Mouse (Mus musculus) limb, embryonic 13.5 days (tissue): ENCODE data around the gene 4930539E08Rik. TPM values are rescaled to one million over a fixed set of nuclear protein-coding genes. Genes with fewer than 3 reads are reported as not detected.

Source experiments
- ATAC-seq: fragments of 200-750 bp; cut with Nextera tagmentation; 2 replicates; pipeline ENCODE4 v1.8.0; 2017; ENCODE audit warnings: low read depth, moderate number of reproducible peaks, moderate TSS enrichment; ENCODE audit not compliant: low FRiP score
- H3K27ac ChIP-seq: fragments of 300-500 bp; sonication (generic); 2 replicates; pipeline ENCODE4 v1.5.1; 2015; ENCODE audit warnings: inconsistent platforms, mild to moderate bottlenecking, moderate library complexity
- H3K27me3 ChIP-seq: fragments of 300-500 bp; sonication (generic); 2 replicates; pipeline ENCODE4 v1.6.1; 2015; ENCODE audit warnings: mild to moderate bottlenecking, inconsistent platforms
- H3K36me3 ChIP-seq: fragments of 300-500 bp; sonication (generic); 2 replicates; pipeline ENCODE4 v1.6.1; 2015; ENCODE audit warnings: inconsistent platforms, mild to moderate bottlenecking, moderate library complexity
- H3K4me1 ChIP-seq: fragments of 300-500 bp; sonication (generic); 2 replicates; pipeline ENCODE4 v1.6.1; 2015; ENCODE audit warnings: inconsistent platforms
- H3K4me2 ChIP-seq: fragments of 300-500 bp; sonication (generic); replicated peaks from 2 replicates; pipeline ENCODE4 v1.6.1; 2015; ENCODE audit warnings: inconsistent platforms, mild to moderate bottlenecking, moderate library complexity
- H3K4me3 ChIP-seq: fragments of 300-500 bp; sonication (generic); 2 replicates; pipeline ENCODE4 v1.5.1; 2015; ENCODE audit warnings: moderate library complexity, mild to moderate bottlenecking, inconsistent platforms
- H3K9ac ChIP-seq: fragments of 300-500 bp; sonication (generic); 2 replicates; pipeline ENCODE4 v1.6.1; 2015; ENCODE audit warnings: mild to moderate bottlenecking, inconsistent platforms
- H3K9me3 ChIP-seq: fragments of 300-500 bp; sonication (generic); 2 replicates; pipeline ENCODE4 v1.6.1; 2016; ENCODE audit warnings: inconsistent platforms
- WGBS: fragments of 180-500 bp; shearing (Covaris S2); methylation state at CpG from one replicate; pipeline ENCODE4 v1.1.7; 2015; 5-methylcytosine and 5-hydroxymethylcytosine counted together
- polyA plus RNA-seq: library from polyadenylated mRNA; unstranded; fragments of >200 nt; fragmentation: Nextera tagmentation; extraction: Ambion mirVana; gene quantifications from 2 replicates; pipeline ENCODE4 v1.2.1, GENCODE M21; 2015

The 4930539E08Rik gene
- polyA plus RNA-seq, 1 experiment from 2014 or later: 0.27 TPM

DNA sequence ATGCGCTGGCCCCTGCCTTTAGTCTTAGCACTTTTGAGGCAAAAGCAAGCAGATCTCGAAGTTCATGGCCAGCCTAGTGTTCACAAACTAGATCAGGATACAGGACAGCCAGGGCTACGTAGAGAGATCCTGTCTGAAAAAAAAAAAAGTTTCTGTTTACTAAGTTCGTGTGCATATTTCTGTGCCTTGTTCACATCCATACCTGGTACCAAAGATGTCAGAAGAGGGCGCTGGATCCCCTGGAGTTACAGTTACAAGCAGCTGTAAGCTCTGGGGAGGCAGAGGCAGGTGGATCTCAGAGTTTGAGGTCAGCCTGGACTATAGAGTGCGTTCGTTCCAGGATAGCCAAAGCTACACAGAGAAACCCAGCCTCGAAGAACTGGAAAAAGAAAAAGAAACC is 32.3 kb downstream of the 4930539E08Rik start:
- peaks cover 16% of the 10 kb centered on the region for H3K27me3 ChIP-seq
- no peak for ATAC-seq
- H3K9me3 ChIP-seq: peaks cover under 1% of the 10 kb centered on the region; the same call in 1 of the 2 replicates
- no peaks in the 10 kb centered on the region for H3K36me3 ChIP-seq
- peaks cover 10% of the 10 kb centered on the region for H3K4me1 ChIP-seq
- WGBS: 50% methylated on average over 8 of the region's 8 CpGs
- H3K27ac ChIP-seq: no peak overlapping the region
- H3K4me2 ChIP-seq: peak overlapping the region; percentile 36; the same call in 1 of the 2 replicates
- H3K4me3 ChIP-seq: no peak overlapping the region
- no peak overlapping the region for H3K9ac ChIP-seq

- WGBS: 4% methylated on average over 12 of the region's 12 CpGs
- Histone ChIP-seq H3K9ac (no peak overlapping the region), H3K4me3 (no peak overlapping the region), H3K36me3 (no peaks in the 10 kb centered on the region), H3K4me1 (peaks cover 10% of the 10 kb centered on the region), H3K27me3 (peaks cover 16% of the 10 kb centered on the region), H3K27ac (no peak overlapping the region), H3K9me3 (no peaks in the 10 kb centered on the region), H3K4me2 (peak overlapping the region; percentile 36)
- ATAC-seq: no peak
Observed at GRCm38 (mm10) chr17:28882316-28882715, 32.8 kb downstream of the 4930539E08Rik start.

- Histone ChIP-seq H3K27ac (no peak overlapping the region), H3K36me3 (no peaks in the 10 kb centered on the region), H3K27me3 (peaks cover 21% of the 10 kb centered on the region), H3K4me3 (no peak overlapping the region), H3K9me3 (no peaks in the 10 kb centered on the region), H3K4me2 (peak overlapping the region; percentile 48), H3K9ac (no peak overlapping the region), H3K4me1 (peaks cover 22% of the 10 kb centered on the region)
- WGBS: 7% methylated on average over 18 of the region's 18 CpGs
- no peak for ATAC-seq
Observed at GRCm38 (mm10) chr17:28879931-28880391, 35.2 kb downstream of the 4930539E08Rik start.

GRCm38 (mm10) chr17:28876821-28877220 is 38.3 kb downstream of the 4930539E08Rik start:
- Histone ChIP-seq H3K27me3 (peaks cover 17% of the 10 kb centered on the region), H3K27ac (no peak overlapping the region), H3K9ac (peak overlapping the region; percentile 20; the same call in 1 of the 2 replicates), H3K4me3 (0 out of 2 replicates have a peak overlapping the region, but pooled peaks have one; percentile 14), H3K9me3 (no peaks in the 10 kb centered on the region), H3K36me3 (no peaks in the 10 kb centered on the region), H3K4me2 (peak overlapping the region; percentile 46), H3K4me1 (peaks cover 20% of the 10 kb centered on the region)
- 15% methylated on average over 19 of the region's 19 CpGs for WGBS
- ATAC-seq: no peak; the same call in 1 of the 2 replicates

DNA sequence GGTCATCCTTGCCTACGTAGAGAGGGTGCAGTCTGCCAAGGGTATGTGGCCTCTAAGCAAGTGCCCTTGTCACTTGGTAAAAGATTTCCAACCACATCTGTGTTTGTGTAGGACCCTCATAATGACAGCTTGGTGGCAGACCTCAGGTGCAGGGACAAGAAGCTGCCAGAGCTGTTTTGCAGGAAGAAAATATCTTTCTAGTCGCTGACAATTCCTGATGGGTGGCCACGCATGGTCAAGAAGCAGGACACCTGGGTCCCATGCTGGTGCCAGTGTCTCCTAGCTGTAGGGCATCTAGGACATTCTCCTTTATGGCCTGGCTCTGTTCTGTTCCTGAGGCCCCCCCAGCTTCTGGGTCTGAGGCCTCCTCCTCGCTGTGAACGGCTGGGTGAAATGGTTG is 38.8 kb downstream of the 4930539E08Rik start:
- Histone ChIP-seq H3K4me2 (peak overlapping the region; percentile 46), H3K36me3 (no peaks in the 10 kb centered on the region), H3K27me3 (peaks cover 17% of the 10 kb centered on the region), H3K4me3 (no peak overlapping the region), H3K4me1 (peaks cover 20% of the 10 kb centered on the region), H3K9ac (peak overlapping the region; percentile 20; the same call in 1 of the 2 replicates), H3K9me3 (no peaks in the 10 kb centered on the region), H3K27ac (no peak overlapping the region)
- no peak for ATAC-seq
- WGBS: 60% methylated on average over 5 of the region's 5 CpGs

DNA sequence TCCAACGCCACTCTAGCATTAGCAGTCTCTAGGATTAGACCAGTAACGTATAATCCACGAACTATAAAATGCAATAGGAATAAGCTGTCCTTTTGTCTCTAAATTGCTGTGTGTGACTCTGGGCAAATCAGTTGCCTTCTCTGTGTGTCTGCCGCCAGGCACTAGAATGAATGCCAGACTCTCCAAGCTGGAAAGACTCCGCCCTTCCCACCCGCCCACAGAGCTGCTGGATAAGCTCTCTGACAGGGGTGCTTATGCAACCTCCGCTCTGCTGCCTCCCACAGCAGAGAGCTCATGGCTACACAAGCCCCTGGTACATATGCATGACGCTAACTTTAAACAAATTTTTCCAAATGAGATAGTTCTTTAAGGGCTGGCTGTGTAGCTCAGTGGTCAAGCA is 39.8 kb downstream of the 4930539E08Rik start:
- H3K4me2 ChIP-seq: no peak overlapping the region
- H3K27me3 ChIP-seq: peaks cover 8% of the 10 kb centered on the region
- H3K9me3 ChIP-seq: no peaks in the 10 kb centered on the region
- no peaks in the 10 kb centered on the region for H3K36me3 ChIP-seq
- H3K4me1 ChIP-seq: peaks cover 19% of the 10 kb centered on the region
- 38% methylated on average over 8 of the region's 8 CpGs for WGBS
- no peak overlapping the region for H3K9ac ChIP-seq
- no peak overlapping the region for H3K4me3 ChIP-seq
- no peak for ATAC-seq
- H3K27ac ChIP-seq: no peak overlapping the region

DNA sequence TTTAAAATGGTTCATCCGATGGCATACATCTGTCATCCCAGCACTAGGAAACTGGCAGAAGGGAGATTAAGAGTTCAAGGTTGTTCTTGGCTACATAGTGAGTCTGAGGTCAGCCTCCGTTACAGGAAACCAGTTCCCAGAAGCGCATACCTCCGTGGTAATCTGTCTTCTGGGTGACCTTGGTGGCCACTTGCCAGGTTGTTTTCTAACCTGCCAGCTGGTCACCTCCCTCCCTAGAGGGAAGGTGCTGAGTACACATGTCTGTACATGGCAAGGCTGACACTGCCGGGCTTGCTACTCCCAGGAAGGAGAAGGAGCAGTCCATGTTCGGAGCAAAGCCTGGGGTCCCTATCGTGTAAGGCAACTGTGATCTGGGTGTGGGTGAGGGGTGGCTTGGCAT is 40.3 kb downstream of the 4930539E08Rik start:
- no peak for ATAC-seq
- H3K4me1 ChIP-seq: peaks cover 16% of the 10 kb centered on the region
- H3K9ac ChIP-seq: no peak overlapping the region
- H3K27me3 ChIP-seq: peaks cover 5% of the 10 kb centered on the region; the same call in 1 of the 2 replicates
- 75% methylated on average over 7 of the region's 7 CpGs for WGBS
- H3K9me3 ChIP-seq: no peaks in the 10 kb centered on the region
- H3K36me3 ChIP-seq: no peaks in the 10 kb centered on the region
- no peak overlapping the region for H3K4me2 ChIP-seq
- no peak overlapping the region for H3K27ac ChIP-seq
- H3K4me3 ChIP-seq: no peak overlapping the region

DNA sequence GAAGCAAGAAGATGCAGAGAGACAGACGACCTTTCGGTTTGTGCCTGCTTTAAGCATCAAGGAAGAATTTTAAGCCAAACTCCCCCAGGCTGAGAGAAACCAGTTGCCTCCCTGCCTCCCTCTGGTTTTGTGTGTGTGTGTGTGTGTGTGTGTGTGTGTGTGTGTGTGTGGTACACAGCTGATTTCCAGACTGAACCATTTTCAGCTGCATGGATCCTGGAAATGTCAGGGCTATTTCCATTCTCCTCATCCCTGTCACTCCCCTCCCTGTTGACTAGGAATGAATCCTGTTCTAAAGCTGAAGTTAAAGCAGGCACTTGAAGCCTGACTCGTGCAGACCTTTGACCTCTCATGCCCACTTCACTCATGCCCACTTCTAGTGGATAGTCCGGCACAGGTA is 40.9 kb downstream of the 4930539E08Rik start:
- ATAC-seq: no peak
- Histone ChIP-seq H3K4me3 (no peak overlapping the region), H3K9me3 (no peaks in the 10 kb centered on the region), H3K36me3 (no peaks in the 10 kb centered on the region), H3K27ac (no peak overlapping the region), H3K9ac (no peak overlapping the region), H3K4me1 (peaks cover 20% of the 10 kb centered on the region), H3K4me2 (no peak overlapping the region), H3K27me3 (peaks cover 5% of the 10 kb centered on the region; the same call in 1 of the 2 replicates)
- WGBS: 79% methylated on average over 4 of the region's 4 CpGs

- no peaks in the 10 kb centered on the region for H3K36me3 ChIP-seq
- H3K27ac ChIP-seq: no peak overlapping the region
- no peak for ATAC-seq
- H3K27me3 ChIP-seq: peaks cover 5% of the 10 kb centered on the region; the same call in 1 of the 2 replicates
- H3K9ac ChIP-seq: no peak overlapping the region
- no peaks in the 10 kb centered on the region for H3K9me3 ChIP-seq
- H3K4me2 ChIP-seq: no peak overlapping the region
- no peak overlapping the region for H3K4me3 ChIP-seq
- peaks cover 20% of the 10 kb centered on the region for H3K4me1 ChIP-seq
- 84% methylated on average over 7 of the region's 7 CpGs for WGBS
Observed at GRCm38 (mm10) chr17:28872322-28872721, 42.8 kb downstream of the 4930539E08Rik start.

GRCm38 (mm10) chr17:28871831-28872230 is 43.3 kb downstream of the 4930539E08Rik start:
- Histone ChIP-seq H3K4me2 (no peak overlapping the region), H3K27me3 (peaks cover 5% of the 10 kb centered on the region; the same call in 1 of the 2 replicates), H3K4me3 (no peak overlapping the region), H3K4me1 (peaks cover 18% of the 10 kb centered on the region), H3K36me3 (no peaks in the 10 kb centered on the region), H3K9me3 (no peaks in the 10 kb centered on the region), H3K27ac (no peak overlapping the region), H3K9ac (no peak overlapping the region)
- ATAC-seq: no peak
- WGBS: 82% methylated on average over 11 of the region's 11 CpGs

DNA sequence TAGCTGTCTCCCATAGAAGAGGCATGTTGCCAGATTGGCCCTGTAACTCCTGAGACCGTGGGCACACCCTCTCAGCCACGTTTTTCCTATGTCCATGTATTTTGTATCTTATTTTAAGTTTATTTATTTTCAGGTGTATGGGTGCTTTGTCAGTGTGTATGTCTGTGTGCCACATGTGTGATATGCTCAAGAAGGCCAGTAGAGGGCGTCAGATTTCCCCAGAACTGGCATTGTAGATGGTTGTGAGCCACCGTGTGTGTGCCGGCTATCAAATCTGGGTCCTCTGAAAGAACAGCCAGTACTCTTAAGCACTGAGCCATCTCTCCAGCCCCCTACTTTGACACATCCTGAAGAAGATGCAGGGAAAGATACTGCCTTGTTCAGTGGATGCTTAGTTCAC is 44.7 kb downstream of the 4930539E08Rik start:
- no peak overlapping the region for H3K4me3 ChIP-seq
- H3K4me1 ChIP-seq: peaks cover 13% of the 10 kb centered on the region; the same call in 1 of the 2 replicates
- H3K9ac ChIP-seq: no peak overlapping the region
- no peak overlapping the region for H3K4me2 ChIP-seq
- H3K27me3 ChIP-seq: no peaks in the 10 kb centered on the region
- no peaks in the 10 kb centered on the region for H3K9me3 ChIP-seq
- no peak for ATAC-seq
- 74% methylated on average over 5 of the region's 5 CpGs for WGBS
- no peak overlapping the region for H3K27ac ChIP-seq
- no peaks in the 10 kb centered on the region for H3K36me3 ChIP-seq

DNA sequence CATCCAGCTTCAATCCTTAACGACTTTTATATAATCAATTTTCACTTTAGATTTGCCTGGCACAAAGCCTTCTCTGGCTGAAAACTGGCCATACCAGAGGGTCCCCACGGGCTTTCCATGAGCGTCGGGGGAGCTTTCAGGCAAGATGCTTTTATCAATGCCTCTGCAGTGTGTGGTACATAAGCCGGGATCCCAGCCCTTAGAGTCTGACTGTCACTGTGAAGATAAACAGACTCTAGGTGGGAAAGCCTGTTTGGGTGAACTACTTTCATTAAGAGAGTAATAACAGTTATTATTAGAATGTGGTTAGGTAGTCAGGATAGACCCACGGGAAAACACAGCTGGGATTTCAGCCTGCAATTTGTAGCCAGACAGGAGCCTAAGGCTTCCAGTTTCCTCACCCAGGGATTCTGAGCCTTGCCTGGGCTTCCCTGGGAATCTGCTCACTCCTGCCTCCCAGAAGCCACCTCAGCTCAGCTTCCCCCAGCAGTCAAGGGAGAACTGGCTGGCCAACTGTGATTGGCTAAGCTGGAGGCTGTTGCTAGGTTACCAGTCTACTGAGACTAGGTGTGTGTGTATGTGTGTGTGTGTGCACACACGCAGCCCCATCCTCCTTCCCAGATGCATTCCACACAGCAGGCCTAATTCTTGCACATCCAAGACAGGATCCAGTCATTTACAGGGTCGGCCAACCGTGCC is 45.6 kb downstream of the 4930539E08Rik start:
- ATAC-seq: no peak
- Histone ChIP-seq H3K4me3 (no peak overlapping the region), H3K4me1 (peaks cover 7% of the 10 kb centered on the region; the same call in 1 of the 2 replicates), H3K36me3 (no peaks in the 10 kb centered on the region), H3K9me3 (no peaks in the 10 kb centered on the region), H3K9ac (no peak overlapping the region), H3K27ac (no peak overlapping the region), H3K4me2 (no peak overlapping the region), H3K27me3 (no peaks in the 10 kb centered on the region)
- WGBS: 56% methylated on average over 9 of the region's 9 CpGs
